Mouse (Mus musculus): Measurements from ENCODE around the gene Wipf1.
A peak's percentile ranks its signal among the peaks of the same experiment; 100 is the strongest.
"Not testable (repeated sequence)": the region's sequence is repeated elsewhere in the genome, so short reads cannot be mapped to it uniquely, and the experiment has no call there.

Wipf1 gene

DNA sequence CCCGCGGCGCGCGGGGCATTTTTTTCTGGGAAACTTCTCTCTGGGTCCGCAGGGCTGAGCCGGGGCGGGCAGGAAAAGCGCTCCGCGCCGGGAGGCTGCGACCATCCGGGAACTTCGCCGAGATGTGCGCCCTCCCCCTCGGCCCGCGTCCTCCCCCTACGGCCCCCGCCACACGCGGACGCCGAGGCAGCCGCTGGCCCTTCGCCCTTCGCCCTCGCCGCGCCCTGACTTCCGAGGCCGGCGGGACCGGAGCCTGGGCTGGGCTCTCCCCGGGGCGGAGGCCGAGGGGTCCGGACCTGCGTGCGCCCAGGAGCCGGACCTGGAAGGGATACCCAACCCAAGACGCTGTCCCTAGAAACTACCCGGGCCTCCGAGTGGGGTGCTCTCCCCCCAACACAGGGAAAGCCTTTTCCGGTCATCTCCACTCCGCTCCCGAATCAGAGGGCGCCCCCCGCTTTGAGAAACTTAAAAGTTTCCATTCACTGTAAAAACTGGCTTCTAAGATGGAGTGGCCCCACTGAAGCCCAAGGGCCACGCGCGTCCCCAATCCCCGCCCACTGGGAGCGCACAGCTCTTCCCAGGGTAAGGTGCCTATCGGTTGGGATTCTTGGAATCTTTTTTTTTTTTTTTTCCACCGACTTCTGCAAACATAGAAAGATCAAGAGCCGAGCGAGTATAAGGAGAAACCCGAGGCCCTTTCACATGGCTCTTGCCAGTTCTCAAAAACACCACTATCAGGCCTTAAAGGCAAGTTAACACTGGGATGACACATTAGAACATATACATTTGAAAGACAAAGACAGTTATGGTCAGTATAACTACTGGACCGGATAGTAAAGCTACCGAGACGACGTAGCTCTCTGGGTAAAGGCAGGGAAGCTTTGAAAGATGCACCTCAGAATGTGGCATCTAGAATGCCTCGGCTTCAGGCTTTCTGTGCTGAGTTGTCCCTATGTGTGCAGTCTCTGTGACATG lies at the start of gene Wipf1:
Wipf1 (minus strand) TSS at position 379 of the 975 bp plus-strand sequence.
- peak; percentile 56 to 62 for DNase-seq (ENCODE audit: low spot score in 2 of 2)

DNA sequence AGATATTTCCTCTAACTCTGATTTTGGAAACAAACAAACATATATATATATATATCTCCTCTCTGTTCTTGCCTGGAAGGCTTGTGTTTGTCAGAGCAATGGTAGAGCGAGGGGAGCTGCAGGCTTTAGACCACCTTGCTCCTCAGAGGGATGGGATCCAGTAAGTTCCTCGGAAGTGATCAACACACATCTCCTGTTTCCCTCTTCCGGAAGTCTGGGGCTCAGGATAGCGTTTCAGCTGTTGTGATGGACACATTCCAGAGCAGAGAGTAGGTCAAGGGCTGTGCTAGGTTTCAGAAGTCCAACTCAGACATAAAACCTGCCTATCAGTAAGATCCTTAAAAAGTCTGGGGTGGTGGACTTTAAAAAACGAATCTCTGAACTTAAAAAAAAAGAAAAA lies 49.6 kb upstream of the Wipf1 start:
- no peak for DNase-seq (ENCODE audit: low spot score in 2 of 2)

DNA sequence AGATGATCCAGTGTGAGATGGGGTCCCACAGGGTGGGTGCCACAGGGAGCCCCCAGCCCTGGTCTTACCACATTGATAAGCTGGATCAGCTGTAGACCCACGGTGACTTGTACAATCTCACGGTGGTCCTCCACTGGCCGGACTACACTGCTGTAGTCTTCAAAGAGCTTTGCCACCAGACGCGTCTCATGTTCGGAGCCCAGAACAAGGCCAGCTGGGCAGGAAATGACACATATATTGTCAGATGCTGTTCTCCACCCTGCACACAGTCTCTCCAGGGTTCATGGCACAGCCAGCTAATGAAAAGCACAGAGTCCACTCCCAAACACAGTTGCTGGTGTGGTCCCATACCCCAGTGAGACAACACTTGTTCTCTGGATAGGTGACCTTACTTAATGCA lies 44.9 kb upstream of the Wipf1 start:
- DNase-seq (ENCODE audit: low spot score in 2 of 2) = no peak

DNA sequence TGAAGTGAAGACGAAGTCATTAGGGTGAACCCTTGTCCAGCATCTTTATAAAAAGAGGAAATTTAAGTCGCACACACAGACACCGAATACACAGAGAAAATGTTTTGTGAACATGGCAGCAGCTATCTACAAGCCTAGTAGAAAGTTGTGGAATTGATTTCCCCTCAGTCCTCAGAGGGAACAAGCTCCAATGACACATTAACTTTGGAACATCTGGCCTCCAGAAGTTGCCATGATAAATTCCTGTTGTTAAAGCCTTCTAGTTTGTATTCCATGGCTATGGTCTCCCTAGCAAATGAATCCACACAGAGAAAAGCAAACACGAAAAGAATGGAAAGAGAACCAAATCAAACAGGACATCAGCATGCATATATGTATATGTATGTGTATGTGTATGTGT lies 44.0 kb upstream of the Wipf1 start:
- no peak for DNase-seq (ENCODE audit: low spot score in 2 of 2)

DNA sequence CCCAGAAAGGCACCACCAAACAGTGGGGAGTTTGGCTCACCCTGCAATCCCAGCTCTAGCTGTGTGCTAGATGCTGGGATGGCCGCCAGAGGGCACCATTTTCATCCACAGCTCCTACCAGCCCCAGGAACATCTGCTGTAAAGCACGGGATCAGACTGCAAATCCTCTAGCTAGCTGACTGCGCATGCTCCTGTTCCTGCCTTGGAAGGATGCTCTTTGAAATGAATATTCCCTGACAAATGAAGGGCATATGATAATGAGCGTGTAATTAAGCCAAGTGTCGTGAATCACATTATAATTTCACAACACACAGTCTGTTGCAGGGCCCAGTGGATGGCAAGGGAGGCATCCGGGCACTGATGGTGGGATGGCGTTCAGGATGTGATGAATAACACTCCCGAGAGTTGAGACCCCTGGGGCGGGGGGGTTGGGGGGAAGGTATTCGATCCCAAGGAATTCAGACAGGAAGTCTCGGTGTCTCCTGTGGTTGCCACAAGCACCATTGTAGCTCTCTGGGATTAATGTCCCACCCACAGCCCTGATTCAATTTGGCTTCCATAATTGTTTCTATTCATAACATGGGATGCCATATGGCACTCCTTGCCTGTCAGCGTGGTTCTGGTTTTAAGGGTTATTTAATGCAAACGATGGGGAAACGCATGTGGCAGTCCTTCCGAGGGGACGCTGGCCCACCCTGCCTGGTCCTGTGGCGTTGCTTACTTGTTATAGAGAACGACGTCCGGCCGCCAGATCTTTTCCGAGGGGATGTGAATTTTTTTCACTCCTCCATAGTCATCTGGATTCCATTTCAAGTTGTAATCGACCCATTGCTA lies 43.2 kb upstream of the Wipf1 start:
- DNase-seq (ENCODE audit: low spot score in 2 of 2) = peak; percentile 27 to 64

DNA sequence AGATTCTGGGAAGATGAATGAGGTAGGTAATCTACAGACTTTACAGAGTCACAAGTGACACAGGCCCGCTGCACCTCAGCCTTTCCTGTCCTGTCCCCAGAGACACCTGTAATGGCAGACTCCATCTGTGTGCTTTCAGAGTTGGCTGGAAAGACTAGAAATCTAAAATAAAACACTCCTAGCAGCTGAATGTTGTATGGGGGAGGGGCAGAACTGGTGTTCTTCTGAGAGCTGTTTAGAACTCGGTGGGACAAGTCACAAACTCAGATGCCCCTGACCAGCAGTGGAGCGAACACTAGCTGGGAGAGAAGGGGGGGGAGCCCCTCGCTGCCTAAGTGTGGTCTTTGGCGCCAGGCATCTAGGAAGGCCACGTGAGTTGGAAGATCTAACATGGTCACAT lies 42.4 kb upstream of the Wipf1 start:
- no peak for DNase-seq (ENCODE audit: low spot score in 2 of 2)

DNA sequence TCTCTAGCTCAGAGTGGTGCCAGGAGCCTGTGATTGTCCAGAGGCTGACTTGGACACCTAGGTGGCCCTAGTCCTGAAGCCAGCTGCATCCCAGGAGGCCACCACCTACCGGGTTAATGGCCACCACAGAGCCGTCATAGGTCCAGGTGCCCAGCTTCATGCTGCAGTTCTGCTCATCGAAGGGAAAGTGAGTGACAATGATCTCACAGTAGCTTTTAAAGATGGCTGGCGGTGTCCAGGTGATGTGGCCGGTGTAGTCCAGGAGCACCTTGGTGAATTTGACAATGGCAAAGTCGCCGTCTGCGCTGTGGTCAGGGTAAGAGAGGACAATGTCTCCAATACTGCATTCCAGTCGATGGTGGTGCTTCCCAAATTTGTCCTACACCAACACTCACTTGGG lies 41.8 kb upstream of the Wipf1 start:
- DNase-seq (ENCODE audit: low spot score in 2 of 2) = no peak

DNA sequence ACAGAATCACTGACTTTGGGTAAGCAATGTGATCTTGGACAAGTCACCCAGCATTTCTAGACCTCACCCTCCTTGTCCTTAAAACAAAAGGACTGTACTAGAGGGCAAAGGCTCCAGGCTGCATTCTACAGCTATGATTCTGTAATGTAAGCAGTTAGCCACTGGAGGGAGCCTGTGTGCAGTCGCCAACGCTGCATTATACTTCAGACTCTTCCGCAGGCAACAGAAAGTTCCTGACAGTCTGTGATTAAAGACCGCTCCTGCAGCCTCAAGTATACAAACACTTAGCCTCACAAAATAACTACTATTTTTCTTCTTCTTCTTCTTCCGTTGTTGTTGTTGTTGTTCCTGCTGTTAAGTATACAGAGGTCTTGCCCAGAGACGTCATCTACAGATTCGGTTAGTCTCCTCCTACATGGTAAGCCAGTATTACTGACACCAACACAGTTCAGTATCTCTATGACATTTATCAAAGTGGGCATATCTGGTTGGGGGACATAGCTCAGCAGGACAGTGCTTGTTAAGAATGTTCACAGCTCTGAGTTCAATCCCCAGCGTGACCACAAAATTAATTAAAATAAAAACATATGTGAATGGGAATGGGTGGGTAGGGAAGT lies 37.6 kb upstream of the Wipf1 start:
- peak; percentile 22 to 64 for DNase-seq (ENCODE audit: low spot score in 2 of 2)

DNA sequence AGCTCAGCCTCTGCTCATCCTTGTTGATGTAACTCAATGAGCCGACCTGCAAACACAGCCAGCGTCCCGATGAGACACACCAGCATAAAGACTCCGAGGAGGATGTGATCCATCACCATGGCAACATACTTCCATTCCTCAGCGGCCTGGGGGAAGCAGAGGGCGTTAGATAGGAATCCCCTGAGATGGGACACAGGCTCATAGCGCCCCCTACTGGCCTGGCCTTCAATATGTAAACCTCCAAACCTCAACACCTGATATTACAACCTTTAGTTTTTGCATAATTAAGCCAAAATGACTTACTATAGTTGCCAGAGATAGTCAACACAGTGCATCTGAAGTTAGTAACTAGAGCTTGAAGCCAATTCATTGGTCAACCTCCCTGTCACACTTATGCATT lies 36.6 kb upstream of the Wipf1 start:
- DNase-seq (ENCODE audit: low spot score in 2 of 2) = peak in 1 of 2 experiments; percentile 68

DNA sequence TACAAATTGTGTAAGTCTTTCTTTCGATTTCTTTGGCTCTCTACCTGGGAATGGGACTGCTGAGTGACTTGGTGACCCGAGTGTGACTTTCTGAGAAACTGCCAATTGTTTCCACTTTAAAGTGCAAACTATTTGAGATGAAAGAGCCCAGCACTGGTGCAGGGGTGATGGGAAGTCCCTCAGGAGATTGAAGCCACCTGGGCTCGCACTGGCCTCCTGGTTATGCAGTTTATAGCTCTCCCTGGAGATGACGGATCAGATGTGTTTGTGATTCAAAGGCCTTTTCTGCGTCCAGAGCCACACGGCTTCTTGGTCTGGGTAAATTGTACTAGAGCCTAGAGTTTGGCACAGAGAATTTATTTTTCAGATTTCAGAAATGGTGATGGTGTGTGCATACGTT lies 34.2 kb upstream of the Wipf1 start:
- no peak for DNase-seq (ENCODE audit: low spot score in 2 of 2)

DNA sequence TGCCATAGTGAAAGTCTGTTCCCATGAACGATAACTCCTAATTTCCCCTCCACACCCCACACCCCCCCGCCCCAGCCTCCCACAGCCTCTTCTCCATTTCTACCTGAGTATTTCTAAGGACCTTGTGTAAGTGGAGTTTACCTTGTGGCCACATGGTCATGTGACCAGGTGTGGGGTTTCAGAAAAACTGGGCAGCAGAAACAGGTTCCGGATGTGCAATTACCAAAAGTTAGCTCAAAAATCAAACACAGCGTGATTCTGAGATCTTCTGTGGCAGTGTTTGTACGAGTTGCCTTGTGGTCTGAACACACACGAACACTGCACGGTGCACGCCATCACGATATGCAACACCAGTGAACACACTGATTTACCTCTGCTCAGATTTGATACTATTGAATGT lies 33.1 kb upstream of the Wipf1 start:
- no peak for DNase-seq (ENCODE audit: low spot score in 2 of 2)

DNA sequence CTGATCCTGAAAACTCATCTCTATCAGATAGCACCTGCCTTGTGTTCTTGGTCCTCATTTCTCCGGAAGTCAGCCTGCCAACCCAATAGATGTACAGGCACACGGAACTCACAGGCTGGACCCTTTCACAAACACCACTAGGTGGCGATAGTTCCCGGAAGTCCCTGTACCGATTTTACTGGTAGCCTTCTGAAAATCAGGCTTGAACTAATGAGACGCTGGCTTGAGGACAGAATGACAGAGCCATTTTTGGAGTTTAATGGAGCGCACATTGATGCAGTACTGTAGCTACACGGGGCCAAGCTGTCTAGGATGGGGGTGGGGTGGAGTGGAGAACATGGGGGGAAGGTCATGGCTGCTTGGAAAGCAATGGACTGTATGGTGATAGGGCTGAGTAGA lies 32.1 kb upstream of the Wipf1 start:
- peak in 1 of 2 experiments; percentile 55 for DNase-seq (ENCODE audit: low spot score in 2 of 2)

DNA sequence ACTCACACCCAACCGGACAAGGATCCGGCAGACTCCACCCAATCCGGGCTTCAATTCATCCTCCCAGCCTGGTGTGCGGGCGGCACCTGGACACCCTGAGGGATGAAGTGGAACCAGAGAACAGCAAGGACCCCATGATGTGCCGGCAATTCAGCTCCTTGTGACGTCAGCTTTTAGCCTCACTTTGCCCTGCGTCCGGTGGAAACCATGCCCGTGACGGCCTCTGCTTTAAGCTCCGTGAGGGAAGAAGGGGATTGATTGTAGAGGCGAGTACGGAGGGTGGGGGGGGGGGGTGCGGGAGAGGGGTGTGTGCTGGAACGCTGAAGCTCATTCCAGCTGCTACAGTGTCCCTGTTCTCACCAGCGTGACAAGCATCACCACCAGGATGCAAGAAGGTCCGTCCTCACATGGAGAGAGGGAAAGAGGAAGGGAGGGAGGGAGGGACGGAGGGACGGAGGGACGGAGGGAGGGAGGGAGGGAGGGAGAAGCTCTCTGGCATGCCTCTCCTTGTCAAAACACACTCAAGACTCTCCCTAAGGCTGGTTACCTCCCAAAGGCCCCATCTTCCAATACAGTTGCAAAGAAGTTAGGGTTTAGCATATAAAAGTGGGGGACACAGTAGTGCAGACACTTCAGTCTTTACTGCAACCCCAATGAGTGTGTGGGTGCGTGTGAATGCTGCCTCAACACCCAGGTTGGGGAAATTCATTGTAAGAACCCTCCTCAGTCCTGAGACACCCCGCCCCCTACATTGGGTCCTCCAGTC lies 31.5 kb upstream of the Wipf1 start:
- no peak for DNase-seq (ENCODE audit: low spot score in 2 of 2)

DNA sequence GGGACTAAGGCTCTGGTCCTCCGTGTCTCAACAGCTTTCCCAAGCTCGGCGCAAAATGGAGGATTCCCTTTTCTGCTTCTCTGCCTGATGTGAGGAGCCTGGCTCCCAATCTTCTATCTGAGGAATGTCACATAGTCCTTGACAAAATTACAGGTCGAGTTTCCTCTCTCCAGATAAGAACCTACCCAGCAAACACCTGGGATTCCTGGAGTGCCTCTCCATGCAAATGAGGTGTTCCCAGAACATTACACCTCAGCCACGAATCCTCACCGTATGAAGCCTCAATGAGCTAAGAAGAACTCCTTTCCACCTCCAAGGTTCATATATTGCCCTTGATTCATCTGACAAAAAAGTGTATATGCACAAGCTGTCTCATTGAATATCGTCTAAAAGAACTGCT lies 30.9 kb upstream of the Wipf1 start:
- DNase-seq (ENCODE audit: low spot score in 2 of 2) = no peak

DNA sequence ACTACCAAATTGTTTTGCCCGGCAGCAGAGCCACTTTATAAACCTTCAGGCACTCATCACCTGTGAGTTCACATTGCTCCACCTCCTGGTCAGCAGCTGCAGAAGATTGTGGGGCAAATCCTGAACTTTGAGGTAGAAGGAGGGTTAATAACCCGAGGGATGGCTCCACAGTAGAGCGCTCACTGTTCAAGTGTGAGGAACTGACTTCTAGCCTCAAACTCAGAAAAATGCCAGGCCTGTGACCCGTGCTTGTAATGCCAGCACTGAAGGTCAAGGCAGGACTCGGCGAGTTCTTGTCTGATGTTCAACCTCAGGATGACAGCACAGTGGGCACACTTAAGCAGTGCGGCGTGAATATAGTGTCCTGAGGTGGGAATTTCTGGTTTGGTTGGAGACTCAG lies 28.4 kb upstream of the Wipf1 start:
- no peak for DNase-seq (ENCODE audit: low spot score in 2 of 2)

DNA sequence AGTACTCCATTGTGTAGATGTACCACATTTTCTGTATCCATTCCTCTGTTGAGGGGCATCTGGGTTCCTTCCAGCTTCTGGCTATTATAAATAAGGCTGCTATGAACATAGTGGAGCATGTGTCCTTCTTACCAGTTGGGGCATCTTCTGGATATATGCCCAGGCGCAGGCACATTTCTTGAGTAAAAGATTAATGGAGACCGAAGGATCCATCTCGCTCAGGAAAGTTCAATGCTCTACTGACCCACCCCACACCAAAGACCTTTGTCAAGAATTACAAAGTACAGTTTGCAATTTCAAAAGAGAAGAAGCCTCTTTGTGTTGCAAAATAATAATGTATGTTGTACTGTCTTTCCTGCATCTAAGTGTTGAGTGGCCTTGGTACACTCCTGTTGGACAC lies 27.5 kb upstream of the Wipf1 start:
- not testable (repeated sequence) for DNase-seq (ENCODE audit: low spot score in 2 of 2)

DNA sequence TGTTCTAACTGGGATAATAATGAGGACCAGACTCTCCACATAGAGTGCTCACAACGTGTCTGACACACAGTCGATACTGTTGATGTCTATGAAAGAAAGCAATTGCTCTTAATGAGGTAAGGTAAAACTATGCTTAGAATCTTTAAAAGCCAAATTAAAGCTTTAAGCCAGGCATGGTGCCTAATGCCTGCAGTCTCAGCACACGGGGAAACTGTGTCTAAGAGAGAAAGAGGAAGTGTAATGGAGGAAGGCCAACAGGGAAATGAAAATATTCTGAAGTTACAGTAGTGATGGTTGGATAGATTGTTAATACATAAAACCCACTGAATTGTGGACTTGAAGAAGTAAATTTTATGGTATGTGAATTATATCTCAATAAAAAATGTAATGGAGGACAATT lies 24.9 kb upstream of the Wipf1 start:
- DNase-seq (ENCODE audit: low spot score in 2 of 2) = no peak

DNA sequence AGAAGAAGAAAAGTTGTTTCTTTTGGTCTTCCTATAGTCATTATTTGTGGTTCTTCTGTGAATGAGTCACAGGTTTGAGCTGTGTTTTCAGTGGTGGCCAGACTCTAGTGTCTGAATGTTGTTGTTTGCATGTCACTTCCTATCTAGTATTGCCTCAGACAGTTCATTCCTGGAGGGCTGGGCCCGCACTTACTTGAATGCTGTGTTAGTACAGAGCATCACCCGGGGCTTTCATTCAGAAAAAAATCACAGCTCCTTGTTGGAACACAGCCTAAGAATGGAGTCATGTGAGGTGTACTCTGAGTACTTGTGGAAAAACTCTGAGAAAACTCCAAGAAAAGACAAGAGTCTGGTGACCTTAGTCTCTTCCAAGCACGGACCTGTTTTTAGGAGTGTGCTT lies 23.4 kb upstream of the Wipf1 start:
- DNase-seq (ENCODE audit: low spot score in 2 of 2) = no peak

DNA sequence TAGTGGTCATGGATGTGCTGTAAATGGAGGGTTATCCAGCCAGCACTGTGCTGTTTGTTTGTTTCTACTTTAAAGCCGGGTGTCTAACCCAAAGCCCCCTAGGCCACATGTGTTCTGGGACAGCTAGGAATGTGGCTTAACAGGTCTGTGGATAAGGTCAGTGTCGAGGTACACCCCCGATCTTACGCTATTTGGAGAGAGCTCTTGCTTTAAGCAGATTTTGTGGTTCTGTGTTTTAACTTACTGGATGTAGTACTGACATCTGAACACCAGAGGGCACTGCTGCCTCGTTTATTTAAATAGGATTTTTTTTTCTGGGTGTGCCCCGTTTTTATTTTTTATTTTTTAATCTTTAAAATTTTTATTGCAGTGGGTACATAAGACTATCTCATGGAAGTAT lies 21.2 kb upstream of the Wipf1 start:
- DNase-seq (ENCODE audit: low spot score in 2 of 2) = peak in 1 of 2 experiments; percentile 60

DNA sequence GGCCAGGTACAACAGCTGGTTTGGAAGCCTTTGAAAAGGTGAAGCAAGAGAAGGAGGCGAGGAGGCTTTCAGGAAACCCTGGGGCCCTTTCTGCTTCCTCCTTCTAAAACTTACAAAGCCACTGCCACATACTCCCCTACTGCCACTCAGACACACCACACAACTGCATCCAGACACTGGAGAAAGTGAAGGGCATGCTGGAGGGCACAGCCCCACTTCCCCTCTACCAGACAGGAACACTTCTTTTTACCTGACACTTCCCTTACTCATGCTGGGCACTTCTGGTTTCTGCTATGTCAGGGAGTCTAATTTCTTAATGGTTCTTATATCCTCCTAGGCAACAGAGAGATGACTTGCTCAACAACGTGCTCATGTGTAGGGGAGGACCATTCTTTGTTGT lies 19.0 kb upstream of the Wipf1 start:
- DNase-seq (ENCODE audit: low spot score in 2 of 2) = no peak

DNA sequence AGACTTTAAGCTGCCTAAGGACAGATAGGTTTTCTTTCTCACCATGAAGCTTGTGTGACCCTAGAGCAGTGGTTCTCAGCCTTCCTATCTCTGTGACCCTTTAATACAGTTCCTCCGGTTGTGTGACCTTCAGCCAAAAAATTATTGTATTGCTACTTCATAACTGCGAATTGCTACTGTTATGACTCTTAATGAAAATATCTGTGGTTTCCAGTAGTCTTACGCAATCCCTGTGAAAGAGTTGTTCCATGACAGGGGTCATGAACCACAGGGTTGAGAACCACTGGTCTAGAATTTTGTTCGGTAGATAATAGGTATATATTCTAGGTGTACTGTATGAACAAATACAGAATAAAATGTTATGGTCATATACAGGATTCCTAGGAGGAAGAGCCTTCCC lies 17.7 kb upstream of the Wipf1 start:
- DNase-seq (ENCODE audit: low spot score in 2 of 2) = no peak

DNA sequence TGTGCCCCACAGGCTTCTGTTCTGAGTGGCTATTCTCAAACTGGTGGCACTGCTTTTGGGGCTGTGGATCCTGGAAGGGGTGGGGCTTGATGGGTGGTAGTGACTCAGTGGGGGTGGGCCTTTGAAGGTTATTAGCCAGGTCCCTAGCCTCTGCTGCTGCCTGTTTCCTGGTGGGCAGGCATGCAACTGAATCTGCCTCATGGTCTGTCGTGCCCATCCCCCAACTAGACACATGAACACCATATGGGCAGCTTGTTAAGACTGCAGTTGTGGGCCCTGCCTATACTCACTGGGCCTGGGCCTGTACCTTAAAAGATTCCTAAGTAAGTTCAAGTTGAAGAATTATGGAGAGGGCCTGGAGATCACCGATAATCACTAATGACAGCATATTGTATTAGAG lies 16.0 kb upstream of the Wipf1 start:
- DNase-seq (ENCODE audit: low spot score in 2 of 2) = no peak
